In the genomic region with DNA sequence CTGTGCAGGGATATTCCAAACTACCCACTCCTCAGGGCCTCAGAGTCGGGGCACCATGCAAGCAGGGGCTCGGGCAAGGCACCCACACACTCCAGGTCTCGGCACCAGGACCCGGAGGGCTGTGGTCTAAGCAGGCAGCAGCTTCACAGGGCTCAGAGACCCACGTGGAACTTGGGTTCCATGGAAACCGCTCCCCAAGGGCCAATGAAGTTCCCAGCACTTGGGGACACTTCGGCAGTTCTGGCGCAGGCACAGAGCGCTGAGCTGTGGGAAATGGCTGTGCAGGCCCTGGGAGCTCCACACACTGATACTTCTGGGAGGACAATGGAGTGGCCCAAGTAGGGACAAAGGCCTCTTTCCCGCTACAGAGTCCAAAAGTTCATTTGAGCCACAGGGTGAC, we compare ENCODE assay signal across 22 mouse cellular contexts. TPM values are rescaled to one million over a fixed set of nuclear protein-coding genes. Genes with fewer than 3 reads are reported as not detected.
DNase-seq lines count a peak whose midpoint lies in the region; ATAC-seq and TF ChIP-seq lines count a peak whose summit lies in the region.
"Had no signal": no experiment of that assay in that cellular context is flagged by ENCODE, and none has a peak within 500 bp of the region (broad histone marks: within the 10 kb centered on the region; RNA-seq: fewer than 3 reads in every experiment).

No protein-coding gene starts in this region.

- peak overlapping the region; percentile 52 for H3K27ac ChIP-seq in gastrocnemius, adult 2 months
- no peak overlapping the region; the same call in 1 of the 2 replicates for H3K27ac ChIP-seq in neural tube, embryonic 15.5 days (replicated peaks)
- H3K27ac ChIP-seq: embryonic facial prominence, embryonic 10.5 days; forebrain, embryonic 15.5 days; liver, embryonic 13.5 days; lung, embryonic 15.5 days had no signal

- H3K4me2 ChIP-seq in neural tube, embryonic 15.5 days = no peak overlapping the region
- H3K4me2 ChIP-seq: forebrain, embryonic 15.5 days; liver, embryonic 13.5 days; lung, embryonic 15.5 days had no signal

- DNase-seq in gastrocnemius, adult 2 months = peak; percentile 32
- DNase-seq in gastrocnemius, postnatal 36 days = no peak
- peak; percentile 24 for DNase-seq in kidney, adult 9 months
- no peak for DNase-seq in kidney, postnatal 25 days
- no peak for DNase-seq in neural tube, embryonic 10.5 days (ENCODE audit: extremely low spot score, low spot score)
- no peak for DNase-seq in frontal cortex, postnatal 25 days (ENCODE audit: low spot score in 2 of 2)
- DNase-seq: adrenal gland, postnatal 36 days; cerebellum, adult 11 months; cerebellum, adult 9-11 months; gastrocnemius, postnatal 14 days; heart, postnatal 4 days; liver, embryonic 13.5 days; lung, postnatal 4 days; right cerebral cortex, postnatal 14 days; thymus, postnatal 14 days had no signal

- H3K9ac ChIP-seq in neural tube, embryonic 15.5 days (replicated peaks) = no peak overlapping the region
- H3K9ac ChIP-seq: forebrain, embryonic 15.5 days; liver, embryonic 13.5 days; lung, embryonic 15.5 days had no signal

- peaks cover 13% of the 10 kb centered on the region for H3K4me1 ChIP-seq in neural tube, embryonic 15.5 days

- H3K36me3 ChIP-seq in neural tube, embryonic 15.5 days = 0 out of 2 replicates have a peak, but pooled peaks cover 13% of the 10 kb centered on the region

- intact Hi-C loops in gastrocnemius, adult 2 months (cut with DNase I) = no loop called here
- intact Hi-C loops in gastrocnemius, postnatal 36 days (cut with DNase I) = no loop called here

- no peaks in the 10 kb centered on the region for H3K27me3 ChIP-seq in neural tube, embryonic 15.5 days (replicated peaks)
- H3K27me3 ChIP-seq: forebrain, embryonic 15.5 days; liver, embryonic 13.5 days; lung, embryonic 15.5 days had no signal

- no peak overlapping the region for H3K4me3 ChIP-seq in gastrocnemius, adult 2 months
- no peak overlapping the region for H3K4me3 ChIP-seq in neural tube, embryonic 15.5 days (replicated peaks)
- H3K4me3 ChIP-seq: embryonic facial prominence, embryonic 10.5 days; forebrain, embryonic 15.5 days; liver, embryonic 13.5 days; lung, embryonic 15.5 days had no signal

- TF ChIP-seq CTCF in gastrocnemius, adult 2 months (IDR thresholded peaks at IDR 0.05) = no peak

- no peaks in the 10 kb centered on the region for H3K9me3 ChIP-seq in neural tube, embryonic 15.5 days (replicated peaks)
- H3K9me3 ChIP-seq: embryonic facial prominence, embryonic 10.5 days; forebrain, embryonic 15.5 days; liver, embryonic 13.5 days; lung, embryonic 15.5 days had no signal

- 0 out of 2 replicates have a peak, but pooled peaks have one; percentile 55 for ATAC-seq in neural tube, embryonic 15.5 days (ENCODE audit: low FRiP score)
- ATAC-seq: forebrain, embryonic 15.5 days; intestine, postnatal 0 days had no signal

- 76% methylated on average over 10 of the region's 10 CpGs for WGBS in neural tube, embryonic 15.5 days

RNA-seq across cellular contexts. Expression of a gene that starts 7.3 kb away (rescaled TPM):
- 10 to 100 TPM in 1 of 2 experiments, 1 to 10 TPM in 1; 7.9 to 10.3 TPM for total RNA-seq in gastrocnemius, adult 2 months (2021)
- 1 to 10 TPM; 6.1 to 9.2 TPM for total RNA-seq in gastrocnemius, postnatal 36 days (2021)
- 15.7 and 22.7 TPM in 2 replicates for polyA plus RNA-seq in neural tube, embryonic 15.5 days (2015; fragmentation: Nextera tagmentation; extraction: Ambion mirVana)

RNA-seq across cellular contexts. Expression of a gene that starts 30.1 kb away (rescaled TPM):
- 1 to 10 TPM; 1.3 to 2.7 TPM for total RNA-seq in gastrocnemius, adult 2 months (2021)
- 1 to 10 TPM; 1.1 to 1.2 TPM for total RNA-seq in gastrocnemius, postnatal 36 days (2021)
- 7.8 and 9.6 TPM in 2 replicates for polyA plus RNA-seq in neural tube, embryonic 15.5 days (2015; fragmentation: Nextera tagmentation; extraction: Ambion mirVana)
- total RNA-seq: common myeloid progenitor, adult 5-6 weeks; megakaryocyte-erythroid progenitor cell, adult 5-6 weeks had no signal

RNA-seq across cellular contexts. Expression of a gene that starts 31.3 kb away (rescaled TPM):
- 10 to 100 TPM in 1 of 2 experiments, 1 to 10 TPM in 1; 8.5 to 10.3 TPM for total RNA-seq in gastrocnemius, adult 2 months (2021)
- 1 to 10 TPM; 6.9 to 7.6 TPM for total RNA-seq in gastrocnemius, postnatal 36 days (2021)
- 22.9 and 23.2 TPM in 2 replicates for polyA plus RNA-seq in neural tube, embryonic 15.5 days (2015; fragmentation: Nextera tagmentation; extraction: Ambion mirVana)

RNA-seq across cellular contexts. Expression of a gene that starts 48.0 kb away (rescaled TPM):
- under 1 TPM; 0.15 to 0.33 TPM for total RNA-seq in gastrocnemius, adult 2 months (2021)
- total RNA-seq in gastrocnemius, postnatal 36 days (2021) = under 1 TPM; 0.13 to 0.35 TPM
- polyA plus RNA-seq in neural tube, embryonic 15.5 days (2015; fragmentation: Nextera tagmentation; extraction: Ambion mirVana) = 0.47 and 0.64 TPM in 2 replicates
- total RNA-seq: megakaryocyte-erythroid progenitor cell, adult 5-6 weeks had no signal

Comparison
In these comparisons a context has a peak if more than half of its experiments do, and no peak if none do; other contexts are left out.
1. DNase-seq: peak in gastrocnemius, adult 2 months (single experiment) and kidney, adult 9 months (single experiment); none in gastrocnemius, postnatal 36 days (0 of 2), kidney, postnatal 25 days (0 of 2), neural tube, embryonic 10.5 days (single experiment) and frontal cortex, postnatal 25 days (0 of 2).